15 mouse cellular contexts compared by ENCODE assay signal in genomic region chr4:81611191-81611590, GRCm38 (mm10).
"Had no signal": no experiment of that assay in that cellular context is flagged by ENCODE, and none has a peak within 500 bp of the region (broad histone marks: within the 10 kb centered on the region; RNA-seq: fewer than 3 reads in every experiment).

No protein-coding gene starts in this region.

- H3K4me1 ChIP-seq: limb, embryonic 10.5 days; liver, embryonic 15.5 days; megakaryocyte, embryonic 14.5 days; midbrain, embryonic 15.5 days; neural tube, embryonic 12.5 days had no signal

- H3K27ac ChIP-seq: left cerebral cortex, adult 2 months; limb, embryonic 10.5 days; liver, embryonic 15.5 days; macrophage; midbrain, embryonic 15.5 days; neural tube, embryonic 12.5 days had no signal

- ATAC-seq: midbrain, embryonic 15.5 days had no signal

- H3K9ac ChIP-seq: liver, embryonic 15.5 days; lung, embryonic 14.5 days; midbrain, embryonic 15.5 days; neural tube, embryonic 12.5 days had no signal

- H3K4me2 ChIP-seq: liver, embryonic 11.5 days; liver, embryonic 15.5 days; lung, embryonic 14.5 days; midbrain, embryonic 11.5 days; midbrain, embryonic 15.5 days; neural tube, embryonic 12.5 days had no signal

- DNase-seq: kidney, postnatal 14 days; lung, embryonic 14.5 days; lung, postnatal 14 days; spleen, adult 18-20 months; thymus, adult 18-20 months; thymus, postnatal 14 days had no signal

- H3K36me3 ChIP-seq: limb, embryonic 10.5 days; liver, embryonic 15.5 days; midbrain, embryonic 15.5 days; neural tube, embryonic 12.5 days had no signal

- H3K27me3 ChIP-seq: liver, embryonic 15.5 days; megakaryocyte, embryonic 14.5 days; midbrain, embryonic 15.5 days; neural tube, embryonic 12.5 days had no signal

- H3K4me3 ChIP-seq: left cerebral cortex, adult 2 months; limb, embryonic 10.5 days; liver, embryonic 15.5 days; megakaryocyte, embryonic 14.5 days; midbrain, embryonic 15.5 days; neural tube, embryonic 12.5 days had no signal

- H3K9me3 ChIP-seq: limb, embryonic 10.5 days; liver, embryonic 15.5 days; midbrain, embryonic 15.5 days; neural tube, embryonic 12.5 days had no signal
